Mouse (Mus musculus) layer of hippocampus, adult 2 months (tissue): ENCODE measurements around the gene Hist1h1d. TPM values are rescaled to one million over a fixed set of nuclear protein-coding genes. Genes with fewer than 3 reads are reported as not detected.

Experiments used
- DNase-seq, 2 experiments: peaks; one replicate each; pipeline ENCODE4 v3.0.0; 2022; ENCODE audit warnings: low spot score in 2 of 2
- H3K27ac ChIP-seq: fragments of 200-600 bp; 2 replicates; pipeline ENCODE4 v1.8.1; 2022
- H3K4me3 ChIP-seq: fragments of 200-600 bp; 2 replicates; pipeline ENCODE4 v1.8.1; 2022; ENCODE audit warnings: mild to moderate bottlenecking
- CTCF ChIP-seq: fragments of 200-600 bp; conservative IDR thresholded peaks from 2 replicates; pipeline ENCODE4 v1.8.1; 2022; ENCODE audit warnings: antibody characterized with exemption, mild to moderate bottlenecking, moderate library complexity
- total RNA-seq, 2 experiments: library from RNA; stranded (reverse); gene quantifications; 2 replicates each; pipeline ENCODE4 v1.2.3; 2021

The Hist1h1d gene
- total RNA-seq, 2 experiments from 2014 or later, result 4.6 to 5.5 TPM

DNA sequence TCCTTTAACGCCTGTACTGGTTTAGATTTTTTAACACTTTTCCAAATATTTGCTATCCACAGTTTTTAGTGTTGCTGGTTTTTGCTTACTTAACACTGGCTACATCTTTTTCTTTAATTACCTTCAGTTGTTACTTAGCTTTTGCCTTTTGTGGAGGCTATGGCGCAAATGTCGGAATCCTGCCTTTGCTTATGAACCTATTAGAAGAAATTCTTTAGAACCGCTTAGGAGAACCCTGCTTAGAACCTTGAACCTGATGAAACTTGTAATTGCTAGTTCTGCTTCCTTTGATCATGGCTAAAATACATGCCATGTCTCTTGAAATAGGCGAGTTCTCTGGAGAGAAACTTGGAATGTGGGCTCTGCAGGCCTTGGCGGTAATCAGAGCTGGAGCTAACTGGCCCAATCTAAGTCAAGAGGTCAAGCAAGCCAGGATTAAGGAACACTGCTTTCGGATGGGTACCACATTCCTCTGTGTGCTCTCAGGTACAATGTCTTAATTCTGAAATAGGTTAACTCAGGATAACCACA is 23.4 kb downstream of the Hist1h1d start:
- H3K27ac ChIP-seq, result peak overlapping the region; percentile 84

DNA sequence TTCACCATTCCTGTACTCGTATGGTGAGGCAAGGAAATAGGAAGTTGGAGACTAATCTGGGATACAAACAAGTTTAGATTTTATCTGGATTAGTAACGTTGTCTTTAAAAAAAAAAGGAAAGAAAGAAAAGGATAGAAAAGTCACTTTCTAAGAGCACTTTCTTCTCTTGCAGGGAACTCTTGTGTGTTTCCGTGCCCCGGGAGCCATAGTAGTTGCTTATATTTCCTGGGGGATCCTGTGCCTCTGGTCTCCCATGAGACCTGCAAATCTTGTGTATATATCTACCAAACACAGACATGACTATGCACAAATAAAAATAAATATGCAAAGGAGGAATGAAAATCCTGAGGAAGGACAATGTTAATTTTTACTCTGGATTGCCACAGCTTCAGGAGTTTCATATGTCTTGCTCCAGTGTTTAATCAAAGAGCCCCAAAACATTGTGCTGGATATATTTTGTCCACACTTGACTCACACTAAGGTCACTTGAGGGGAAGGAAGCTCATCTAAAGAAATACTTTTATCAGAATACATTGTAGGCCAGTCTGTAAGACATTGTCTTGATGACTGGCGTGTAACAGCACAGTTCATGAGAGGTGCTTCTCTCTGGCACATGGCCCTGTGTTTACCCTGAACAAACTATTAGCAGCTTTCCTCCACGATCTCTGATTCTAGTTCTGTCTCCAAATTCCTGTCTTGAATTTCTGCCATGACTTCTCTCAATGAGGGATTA is 24.0 kb downstream of the Hist1h1d start:
- peak overlapping the region; percentile 61 for H3K4me3 ChIP-seq
- no peak for DNase-seq
- no peak overlapping the region for H3K27ac ChIP-seq
- TF ChIP-seq CTCF, result no peak

More for the DNA sequence above, 23.4 kb downstream of the Hist1h1d start:
- TF ChIP-seq CTCF, result no peak
- peak overlapping the region; percentile 61 for H3K4me3 ChIP-seq
- DNase-seq, result no peak

DNA sequence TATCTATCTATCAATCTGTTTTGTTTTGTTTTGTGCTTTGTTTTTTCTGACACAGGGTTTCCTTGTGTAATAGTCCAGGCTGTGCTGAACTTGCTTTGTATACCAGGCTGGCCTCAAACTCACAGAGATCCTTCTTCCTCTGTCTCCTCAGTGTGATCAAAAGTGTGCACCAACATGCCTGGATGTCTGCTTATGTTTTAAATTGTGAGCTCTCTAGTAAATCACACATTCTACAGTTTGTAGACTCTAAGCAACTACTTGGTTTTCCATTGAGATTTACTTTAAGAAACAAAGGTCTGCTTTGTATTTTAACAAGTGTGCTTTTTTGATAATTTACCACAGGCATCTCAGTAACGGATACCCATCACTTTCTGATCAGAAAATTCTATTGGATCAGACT is 24.8 kb downstream of the Hist1h1d start:
- no peak for TF ChIP-seq CTCF
- Histone ChIP-seq H3K4me3 (no peak overlapping the region), H3K27ac (no peak overlapping the region)
- DNase-seq, result no peak

DNA sequence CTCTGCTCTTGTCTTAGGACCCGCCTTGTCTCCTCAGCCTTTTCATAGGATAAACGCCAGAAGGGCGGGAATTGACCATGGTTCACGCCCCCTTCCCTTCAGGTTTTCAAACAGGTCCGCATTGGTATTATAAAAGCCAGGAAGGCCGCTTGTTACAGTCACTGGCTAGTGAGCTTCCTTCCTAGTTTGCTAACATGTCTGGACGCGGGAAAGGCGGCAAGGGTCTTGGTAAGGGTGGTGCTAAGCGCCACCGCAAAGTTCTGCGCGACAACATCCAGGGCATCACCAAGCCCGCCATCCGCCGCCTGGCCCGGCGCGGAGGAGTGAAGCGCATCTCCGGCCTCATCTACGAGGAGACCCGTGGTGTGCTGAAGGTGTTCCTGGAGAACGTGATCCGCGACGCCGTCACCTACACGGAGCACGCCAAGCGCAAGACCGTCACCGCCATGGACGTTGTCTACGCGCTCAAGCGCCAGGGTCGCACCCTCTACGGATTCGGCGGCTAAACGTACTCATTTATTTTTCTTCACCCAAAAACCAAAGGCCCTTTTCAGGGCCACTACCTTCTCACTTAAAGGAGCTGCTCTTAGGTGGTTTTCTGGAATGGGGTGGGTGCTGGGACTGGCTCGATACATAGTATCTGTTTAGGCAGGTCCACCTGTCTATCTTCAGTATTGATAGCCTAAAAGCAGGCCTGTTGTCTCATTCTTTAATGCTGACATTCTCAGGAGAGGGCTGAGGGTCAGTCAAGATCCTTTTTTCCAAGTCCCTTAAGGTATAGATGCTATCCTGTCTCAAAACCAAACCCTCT is 28.6 kb downstream of the Hist1h1d start, which contains the start of gene Hist1h4d:
Hist1h4d (plus strand) TSS at position 191 of the 811 bp plus-strand sequence.
- H3K27ac ChIP-seq, result peak within 1 kb of the TSS; percentile 79
- DNase-seq, result peak; percentile 98 to 99
- peak within 1 kb of the TSS; percentile 67 for H3K4me3 ChIP-seq
- TF ChIP-seq CTCF, result no peak

DNA sequence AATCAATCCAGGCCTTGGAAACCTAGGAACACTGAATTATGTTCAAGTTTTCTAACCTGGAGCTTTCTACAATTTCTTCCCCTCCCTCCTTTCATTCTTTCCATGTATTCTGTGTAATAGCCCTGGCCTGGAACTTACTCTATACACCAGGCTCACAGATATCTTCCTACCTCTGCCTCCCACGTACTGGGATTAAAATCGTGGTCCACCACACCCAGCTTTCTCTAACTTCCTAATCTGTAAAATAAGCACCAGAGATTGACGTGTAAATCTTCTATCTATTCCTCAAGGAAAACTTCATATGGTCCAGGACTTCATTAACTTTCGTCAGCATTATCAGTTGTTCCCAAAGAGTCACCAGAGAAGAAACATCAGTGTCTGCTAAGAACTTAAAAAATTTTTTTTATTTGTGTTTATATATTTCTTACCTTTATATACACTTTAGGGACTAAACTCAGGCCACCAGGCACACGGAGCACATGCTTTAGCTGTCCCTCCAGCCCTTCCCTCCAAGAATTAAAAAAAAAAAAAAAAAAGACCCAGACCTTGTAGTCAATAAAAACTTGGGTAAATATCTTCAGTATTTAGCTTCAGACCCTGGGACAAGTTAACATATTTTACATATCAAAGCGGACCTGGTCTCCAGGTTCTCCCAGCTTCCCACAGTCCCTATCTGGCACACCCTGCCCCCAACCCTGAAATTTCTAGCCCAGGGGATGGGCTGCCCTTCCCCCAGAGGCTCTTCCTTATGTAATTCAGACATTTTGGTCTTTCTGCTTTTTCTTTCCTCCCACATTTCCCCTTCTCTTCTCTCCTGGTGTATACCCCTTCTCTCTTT is 29.4 kb downstream of the Hist1h1d start:
- Histone ChIP-seq H3K27ac (peak overlapping the region; percentile 79), H3K4me3 (peak overlapping the region; percentile 67)
- no peak for DNase-seq
- no peak for TF ChIP-seq CTCF

DNA sequence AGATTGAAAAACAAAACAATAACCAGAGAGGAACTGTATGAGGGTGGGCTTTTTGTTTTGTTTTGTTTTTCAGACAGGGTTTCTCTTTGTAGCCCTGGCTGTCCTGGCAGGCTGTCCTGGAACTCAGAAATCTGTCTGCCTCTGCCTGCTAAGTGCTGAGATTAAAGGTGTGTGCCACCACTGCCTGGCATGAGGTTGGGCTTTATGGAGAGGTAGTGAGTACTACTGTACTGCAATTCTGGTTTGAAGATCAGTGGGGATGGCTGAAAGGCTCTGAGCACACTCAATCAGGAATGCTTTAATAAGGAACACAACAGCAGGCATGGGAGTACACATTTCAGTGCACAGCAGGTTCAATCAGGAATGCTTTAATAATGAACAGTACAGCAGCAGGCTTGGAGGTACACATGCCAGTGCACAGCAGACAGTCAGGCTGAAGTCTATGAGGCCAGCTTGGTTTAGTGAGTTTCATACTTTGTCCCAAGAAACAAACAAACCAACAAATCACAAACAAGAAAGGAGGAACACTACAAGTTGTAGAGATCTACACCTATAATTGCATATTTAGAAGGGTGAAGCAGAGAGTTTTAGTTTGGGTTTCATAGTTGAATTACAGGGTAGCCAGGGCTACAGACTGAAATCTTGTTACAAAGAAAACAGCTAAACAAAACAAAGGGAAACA is 30.5 kb downstream of the Hist1h1d start:
- TF ChIP-seq CTCF, result no peak
- peak overlapping the region; percentile 79 for H3K27ac ChIP-seq
- H3K4me3 ChIP-seq, result no peak overlapping the region; the same call in 1 of the 2 replicates
- DNase-seq, result no peak

DNA sequence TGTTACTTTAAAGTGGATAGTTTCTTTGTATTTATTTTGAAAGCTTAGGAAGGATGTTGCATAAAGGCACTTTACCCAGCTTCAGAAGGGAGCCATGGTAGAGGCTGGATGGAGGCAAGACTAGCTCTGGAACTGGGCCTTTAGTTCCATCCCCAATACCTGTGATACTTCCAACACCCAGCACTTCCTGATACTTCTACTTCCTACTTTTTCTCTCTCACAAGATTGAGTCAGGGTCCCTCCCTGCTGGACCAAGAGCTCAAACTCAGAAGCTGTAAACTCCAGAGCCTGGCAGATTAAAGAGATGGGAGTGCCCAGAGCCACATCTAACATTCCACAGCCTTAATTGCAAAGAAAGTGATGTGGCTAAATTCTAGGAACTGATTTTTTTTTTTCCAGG is 31.3 kb downstream of the Hist1h1d start:
- Histone ChIP-seq H3K27ac (peak overlapping the region; percentile 95), H3K4me3 (peak overlapping the region; percentile 64)
- no peak for TF ChIP-seq CTCF
- no peak for DNase-seq

DNA sequence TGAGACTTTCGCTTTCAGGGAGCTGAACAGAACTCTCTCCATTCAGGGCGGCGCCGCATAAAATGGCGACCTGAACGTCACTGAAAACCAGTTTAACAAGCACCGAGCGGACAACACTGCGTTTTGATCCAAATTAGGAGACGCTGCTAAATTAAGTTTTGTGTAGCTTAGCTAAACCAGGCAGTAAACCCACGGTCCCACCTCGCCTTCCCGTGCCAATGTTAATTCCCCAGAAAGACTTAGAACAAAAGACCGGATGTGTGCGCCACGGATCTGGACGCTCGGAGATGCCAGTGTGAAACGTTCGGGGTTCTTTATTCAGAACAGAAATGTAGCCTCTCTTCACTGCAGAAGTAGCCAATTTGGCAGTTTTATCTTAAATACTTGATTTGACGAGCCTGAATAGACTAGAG is 32.0 kb downstream of the Hist1h1d start:
- no peak for TF ChIP-seq CTCF
- peak; percentile 61 to 69 for DNase-seq
- H3K27ac ChIP-seq, result peak overlapping the region; percentile 95
- H3K4me3 ChIP-seq, result peak overlapping the region; percentile 64

DNA sequence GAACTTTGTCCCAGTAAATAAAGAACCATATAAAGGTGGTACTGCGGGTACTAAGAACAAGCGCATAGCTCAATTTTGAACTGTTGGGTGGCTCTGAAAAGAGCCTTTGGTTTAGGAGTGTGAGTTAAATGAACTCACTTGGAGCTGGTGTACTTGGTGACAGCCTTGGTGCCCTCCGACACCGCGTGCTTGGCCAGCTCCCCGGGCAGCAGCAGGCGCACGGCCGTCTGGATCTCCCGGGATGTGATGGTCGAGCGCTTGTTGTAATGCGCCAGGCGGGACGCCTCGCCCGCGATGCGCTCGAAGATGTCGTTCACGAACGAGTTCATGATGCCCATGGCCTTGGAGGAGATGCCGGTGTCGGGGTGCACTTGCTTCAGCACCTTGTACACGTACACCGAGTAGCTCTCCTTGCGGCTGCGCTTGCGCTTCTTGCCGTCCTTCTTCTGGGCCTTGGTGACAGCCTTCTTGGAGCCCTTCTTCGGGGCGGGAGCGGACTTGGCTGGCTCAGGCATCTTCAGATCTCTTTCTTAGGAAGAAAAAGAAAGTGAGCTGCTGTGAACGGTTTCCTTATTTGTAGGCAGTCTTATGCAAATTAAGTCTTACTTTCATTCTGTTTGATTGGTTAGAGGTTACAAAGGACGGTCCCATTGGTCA is 32.5 kb downstream of the Hist1h1d start:
- DNase-seq, result peak; percentile 64 to 84
- Histone ChIP-seq H3K4me3 (peak overlapping the region; percentile 64), H3K27ac (peak overlapping the region; percentile 95)

DNA sequence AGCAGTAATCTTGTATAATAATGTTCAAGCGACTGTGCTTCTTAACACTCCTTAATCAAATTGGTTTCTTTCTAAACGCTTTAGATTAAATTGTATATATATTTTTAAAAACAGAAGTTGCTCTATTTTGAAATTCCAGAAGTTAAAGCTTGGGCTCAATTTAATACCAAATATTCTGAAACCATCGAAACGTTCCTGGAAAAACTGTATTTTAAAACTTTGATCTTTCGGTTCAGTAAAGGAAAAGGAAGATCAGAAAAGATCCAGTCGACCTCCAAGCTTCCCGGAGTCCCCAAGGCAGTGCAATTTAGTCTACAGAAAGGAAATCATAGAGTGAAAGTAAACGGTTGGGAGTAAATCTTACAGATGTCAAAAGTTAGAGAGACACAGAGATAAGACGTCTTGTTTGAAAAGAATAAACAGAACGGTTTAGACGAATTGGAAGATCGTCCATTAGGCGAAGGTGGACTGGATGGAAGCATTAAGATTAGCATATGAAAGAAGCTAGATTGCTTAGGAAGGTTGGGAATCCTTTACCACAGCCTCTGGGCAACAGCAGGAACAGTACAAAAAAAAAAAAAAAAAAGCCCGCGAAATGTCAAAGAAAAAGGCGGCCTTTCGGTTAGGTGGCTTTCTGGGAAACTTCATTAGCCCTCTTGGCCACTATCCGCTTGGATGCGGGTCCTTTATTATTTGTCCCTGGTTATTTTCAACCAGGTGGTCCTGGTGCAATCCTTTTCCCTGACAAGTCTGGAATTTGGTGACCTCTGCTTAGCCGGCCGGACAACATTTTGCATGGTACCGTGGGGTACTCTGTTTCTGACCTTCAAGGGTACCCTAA is 33.3 kb downstream of the Hist1h1d start:
- Histone ChIP-seq H3K4me3 (peak overlapping the region; percentile 64), H3K27ac (peak overlapping the region; percentile 95)
- DNase-seq, result no peak
- no peak for TF ChIP-seq CTCF

DNA sequence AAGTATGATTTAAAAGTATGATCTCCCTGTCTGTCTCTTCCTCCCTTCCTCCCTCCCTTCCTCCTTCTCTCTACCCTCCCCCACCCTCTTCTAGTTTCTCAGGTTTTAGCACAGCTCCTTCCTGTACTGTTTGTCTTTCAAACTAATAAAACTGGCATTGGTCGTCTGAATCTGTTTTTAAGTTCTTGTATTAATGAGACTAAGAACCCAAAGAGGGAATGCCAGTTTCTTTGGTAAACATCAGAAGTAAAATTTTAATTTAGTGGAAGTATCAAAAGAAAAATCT is 33.8 kb downstream of the Hist1h1d start:
- DNase-seq, result no peak
- Histone ChIP-seq H3K27ac (no peak overlapping the region), H3K4me3 (peak overlapping the region; percentile 64; the same call in 1 of the 2 replicates)
- TF ChIP-seq CTCF, result no peak
